Mouse (Mus musculus) induced T-regulatory cell, adult 2 months (primary cell): ENCODE measurements around the gene Cdyl.

Experiments used
- DNase-seq: peaks from one replicate; pipeline ENCODE4 v3.0.0-alpha.2; 2012; ENCODE audit warnings: low read depth

The Cdyl gene

DNA sequence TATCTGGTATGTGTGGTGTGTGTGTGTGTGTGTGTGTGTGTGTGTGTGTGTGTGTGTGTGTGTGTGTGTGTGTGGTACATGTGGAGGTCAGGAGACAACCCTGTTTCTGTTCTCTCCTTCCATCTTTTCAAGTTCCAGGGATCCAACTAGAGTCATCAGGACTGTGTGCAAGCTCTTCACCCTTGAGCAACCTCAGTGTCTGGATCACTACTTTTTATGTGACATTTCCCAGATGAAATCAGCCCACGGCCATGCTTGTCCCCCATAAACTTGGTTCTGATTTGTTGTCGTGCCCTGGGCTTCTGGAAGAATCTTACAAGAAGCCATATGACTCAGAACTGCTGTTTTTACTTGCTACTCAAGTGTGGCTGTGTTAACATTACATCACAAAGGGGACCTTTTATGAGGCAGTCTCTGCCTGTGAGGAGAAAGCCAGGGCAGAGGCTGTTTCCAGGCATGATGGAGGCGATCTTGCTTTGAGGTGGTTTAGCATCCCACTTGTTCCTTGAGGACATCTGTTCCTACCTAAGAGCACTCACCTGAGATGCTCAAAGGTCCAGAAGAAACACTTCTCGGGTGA lies at the start of gene Cdyl:
Gene Cdyl (plus strand): TSS at position 428 of the 580 bp plus-strand sequence.
- no peak for DNase-seq

- DNase-seq = no peak
Observed at GRCm38 (mm10) chr13:35610718-35611117, 48.9 kb upstream of the Cdyl start.

DNA sequence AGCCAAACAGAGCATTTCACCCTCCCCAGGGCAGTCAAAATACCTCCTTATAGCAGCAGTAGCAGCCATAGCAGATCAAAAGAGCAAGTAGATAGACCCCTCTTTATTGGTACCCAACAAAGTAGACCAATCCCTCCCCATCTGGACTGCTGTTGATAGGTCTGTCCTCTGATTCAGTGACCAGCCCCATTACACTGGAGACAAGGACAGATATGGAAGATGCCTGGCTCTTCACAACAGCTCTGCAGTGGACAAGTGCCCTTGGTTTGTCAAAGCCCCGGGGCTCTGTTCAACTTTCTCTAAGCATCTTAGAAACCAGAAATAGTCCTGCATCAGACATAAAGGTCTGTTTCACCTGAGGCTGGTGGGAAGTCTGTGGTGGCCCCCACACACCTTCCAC lies 47.1 kb upstream of the Cdyl start:
- DNase-seq = no peak

DNA sequence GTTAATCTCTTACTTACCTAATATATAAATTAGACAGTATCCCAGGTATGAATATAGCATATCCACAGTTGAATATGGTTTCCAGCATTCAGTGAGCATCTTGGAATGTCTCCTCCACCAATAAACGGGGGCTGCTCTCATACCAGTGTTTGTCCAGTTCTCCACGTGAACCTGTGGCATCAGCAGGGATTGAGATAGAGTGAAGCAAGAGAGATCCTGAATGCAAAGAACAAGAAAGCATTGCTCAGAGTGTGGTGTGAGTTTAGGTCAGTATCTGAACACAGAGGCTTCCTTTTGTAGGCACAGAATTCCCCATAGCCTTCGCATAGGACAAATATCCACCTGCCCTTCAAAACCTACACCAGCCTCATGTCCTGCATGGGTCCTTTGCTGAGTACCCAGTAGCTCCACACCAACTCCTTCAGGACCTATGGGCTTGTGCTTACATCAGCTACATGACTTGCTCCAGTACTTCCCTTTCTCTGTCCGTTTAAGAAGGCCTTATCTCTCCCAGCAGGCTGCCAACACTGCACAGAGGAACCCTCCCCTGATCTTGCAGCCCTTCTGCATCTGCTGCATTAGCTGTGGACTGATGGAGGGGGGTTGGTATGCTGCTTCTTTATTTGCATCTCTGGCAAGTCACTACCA lies 44.7 kb upstream of the Cdyl start:
- no peak for DNase-seq

DNA sequence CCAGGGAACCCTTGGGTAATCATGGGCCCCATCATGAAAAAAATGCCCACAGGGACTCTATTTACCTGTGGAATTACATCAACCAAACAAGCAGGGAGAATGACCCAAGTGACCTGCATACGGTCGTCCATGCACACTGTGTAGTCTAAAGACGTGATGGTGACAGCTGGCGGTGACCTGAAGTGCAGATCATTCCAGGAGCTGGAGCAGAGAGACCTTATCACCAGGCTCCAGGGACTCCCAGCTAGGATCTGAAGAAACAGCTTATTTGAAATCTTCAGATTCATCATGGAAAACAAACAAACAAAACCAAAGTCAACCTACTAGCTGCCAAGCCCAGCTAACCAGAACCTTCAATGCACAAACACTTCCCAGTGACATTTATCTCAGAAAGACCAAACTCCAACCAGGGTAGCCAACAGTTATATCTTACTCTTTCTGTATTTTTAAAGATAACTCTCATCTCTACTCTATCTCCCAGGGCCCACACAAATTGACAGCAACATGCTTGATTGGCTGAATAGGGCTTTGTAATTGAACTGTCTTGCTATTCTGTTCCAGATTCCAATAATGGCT lies 43.0 kb upstream of the Cdyl start:
- DNase-seq = no peak

GRCm38 (mm10) chr13:35619356-35619755 lies 40.3 kb upstream of the Cdyl start:
- DNase-seq = no peak

GRCm38 (mm10) chr13:35620756-35621155 lies 38.9 kb upstream of the Cdyl start:
- DNase-seq = no peak

GRCm38 (mm10) chr13:35624831-35625230 lies 34.8 kb upstream of the Cdyl start:
- DNase-seq = no peak

DNA sequence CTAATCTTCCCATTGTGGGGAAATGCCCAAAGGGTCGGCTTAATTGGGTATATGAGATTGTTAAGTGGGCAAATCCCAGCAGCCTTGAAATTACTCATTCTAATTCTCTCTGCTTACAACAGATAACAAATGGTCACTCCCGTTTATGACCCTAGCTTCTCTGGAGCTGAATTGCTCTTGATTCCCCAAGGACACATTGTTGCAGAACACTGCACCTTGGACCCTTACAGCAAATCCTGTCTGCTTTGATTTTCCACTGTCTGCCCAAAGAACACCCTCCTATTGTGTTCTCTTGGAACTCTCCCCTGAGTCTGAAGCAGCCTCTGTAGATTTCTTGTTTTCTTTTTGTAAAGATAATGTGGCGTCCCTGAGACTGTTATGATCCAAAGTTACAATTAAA lies 34.1 kb upstream of the Cdyl start:
- no peak for DNase-seq

- DNase-seq = no peak
Observed at GRCm38 (mm10) chr13:35627319-35627718, 32.3 kb upstream of the Cdyl start.

DNA sequence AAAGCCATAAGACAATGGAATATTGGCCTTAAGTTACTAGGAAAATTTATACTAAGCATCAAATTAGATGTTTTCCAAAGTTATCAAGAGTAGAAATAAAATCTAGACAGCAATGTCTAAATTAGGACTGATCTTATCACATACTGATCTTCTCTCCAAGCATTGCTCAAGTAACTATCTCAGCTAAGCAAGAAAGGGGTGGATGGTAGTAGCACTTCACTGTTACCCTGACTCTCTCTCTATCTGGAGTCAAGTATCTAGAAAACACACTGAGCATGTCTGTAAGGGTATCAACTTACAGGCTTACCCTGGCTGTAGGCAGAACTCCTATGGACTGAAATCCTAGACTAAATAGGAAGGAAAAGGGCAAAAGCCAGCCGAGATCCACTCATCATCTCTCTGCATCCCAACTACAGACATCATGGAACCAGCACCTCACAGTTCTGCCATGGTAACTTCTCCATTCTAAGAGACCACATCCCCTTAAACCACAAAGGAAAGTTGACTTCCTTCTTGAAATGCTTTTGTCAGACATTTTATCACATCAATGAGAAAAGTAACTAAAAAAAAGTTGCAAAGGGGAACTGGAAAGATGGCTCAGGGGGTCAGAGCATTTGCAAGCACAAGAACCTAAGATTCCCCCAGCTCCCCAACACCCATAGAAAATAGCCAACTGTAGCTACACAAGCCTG lies 12.4 kb upstream of the Cdyl start:
- no peak for DNase-seq

DNA sequence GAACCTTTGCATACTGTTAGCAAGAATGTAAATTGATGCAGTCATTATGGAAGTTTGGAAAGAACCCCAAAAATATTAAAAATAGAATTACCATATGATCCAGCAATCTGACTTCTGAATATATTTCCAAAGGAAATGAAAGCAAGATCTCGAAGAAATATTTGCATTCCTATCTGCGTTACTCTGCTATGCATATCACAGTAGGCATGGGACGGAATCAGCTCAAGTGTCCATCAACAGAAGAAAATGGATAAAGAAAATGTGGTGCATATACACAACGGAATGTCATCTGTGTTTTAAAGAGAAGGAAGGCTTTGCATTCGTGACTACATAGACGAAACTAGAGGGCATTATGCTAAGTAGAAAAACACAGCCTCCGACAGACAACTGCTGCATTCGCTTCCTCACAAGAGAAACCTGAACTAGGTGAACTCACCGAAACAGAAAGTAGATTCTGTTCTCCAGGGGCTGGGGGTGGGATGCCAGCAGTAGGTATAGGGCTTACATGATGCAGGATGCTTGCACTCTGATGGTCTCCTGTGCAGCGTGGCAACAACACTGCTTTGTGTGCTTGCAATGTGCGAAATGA lies 9.3 kb upstream of the Cdyl start:
- no peak for DNase-seq

DNA sequence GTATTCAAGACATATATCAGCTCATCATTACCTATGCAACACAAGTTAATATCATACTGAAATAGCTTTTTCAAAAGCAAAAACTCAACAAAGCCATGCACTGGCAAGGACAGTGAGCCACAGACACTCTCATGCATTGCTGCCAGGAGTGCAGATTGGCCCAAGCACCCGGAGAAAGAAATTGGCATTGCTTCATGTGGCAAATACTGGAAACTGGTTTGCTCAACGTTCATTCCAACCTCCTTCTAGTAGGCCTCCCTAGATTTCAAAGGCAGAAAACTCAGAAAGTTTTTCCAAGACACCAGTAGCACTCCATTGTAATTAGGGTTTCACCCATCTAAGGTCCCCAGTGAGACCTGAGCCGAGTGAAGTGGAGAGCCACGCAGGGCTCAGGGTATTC lies 6.8 kb upstream of the Cdyl start:
- DNase-seq = no peak

DNA sequence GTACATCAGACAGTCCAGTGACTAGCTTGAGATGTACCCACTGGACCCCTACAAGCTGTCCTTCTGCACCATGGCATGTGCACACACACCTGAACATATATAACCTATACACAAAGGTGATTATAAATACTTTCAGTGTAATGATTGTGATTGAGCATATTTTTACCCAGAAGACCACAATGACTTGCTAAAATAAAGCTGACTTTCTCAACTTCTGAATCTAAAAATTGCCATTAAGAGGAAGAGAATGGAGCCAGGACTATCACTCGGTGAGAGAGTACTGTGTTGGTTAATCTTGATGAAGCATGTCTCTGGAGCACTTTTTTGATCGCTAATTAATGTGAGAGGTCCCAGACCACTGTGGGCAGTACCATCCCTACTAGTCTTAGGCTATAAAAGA lies 2.8 kb upstream of the Cdyl start:
- DNase-seq = no peak

GRCm38 (mm10) chr13:35665456-35665855 lies 5.8 kb downstream of the Cdyl start:
- no peak for DNase-seq

GRCm38 (mm10) chr13:35669910-35670469 lies 10.4 kb downstream of the Cdyl start:
- no peak for DNase-seq

DNA sequence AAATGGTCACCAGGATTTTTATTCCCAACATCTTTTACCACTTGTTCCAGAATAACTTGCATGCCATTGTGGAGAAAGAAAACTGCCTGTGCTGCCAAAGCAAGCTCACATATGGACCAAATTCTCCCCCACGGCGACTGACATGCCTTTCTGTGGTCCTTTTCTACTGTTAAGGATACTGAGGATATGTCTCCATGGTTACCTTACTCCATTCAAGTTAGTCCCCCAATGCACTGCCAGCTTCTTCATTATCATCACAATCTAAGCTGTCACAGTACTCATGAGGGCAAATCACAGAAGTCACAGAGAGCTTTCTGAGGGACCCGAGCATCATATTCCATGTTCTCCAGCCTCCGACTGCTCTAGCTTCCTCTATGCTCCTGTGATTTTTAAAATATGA lies 11.2 kb downstream of the Cdyl start:
- DNase-seq = no peak

DNA sequence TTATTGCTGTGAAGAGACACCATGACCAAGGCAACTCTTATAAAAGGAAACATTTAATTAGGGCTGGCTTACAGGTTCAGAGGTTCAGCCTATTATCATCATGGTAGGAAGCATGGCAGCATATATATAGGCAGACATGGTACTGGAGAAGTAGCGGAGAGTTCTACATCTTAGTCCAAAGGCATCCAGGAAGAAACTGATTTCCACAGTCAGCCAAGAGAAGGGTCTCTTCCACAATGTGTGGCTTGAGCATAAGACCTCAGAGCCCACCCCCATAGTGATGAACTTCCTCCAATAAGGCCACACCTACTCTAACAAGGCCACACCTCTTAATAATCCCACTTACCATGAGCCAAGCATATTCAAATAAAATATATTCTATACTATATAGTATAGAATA lies 17.3 kb downstream of the Cdyl start:
- DNase-seq = no peak

DNA sequence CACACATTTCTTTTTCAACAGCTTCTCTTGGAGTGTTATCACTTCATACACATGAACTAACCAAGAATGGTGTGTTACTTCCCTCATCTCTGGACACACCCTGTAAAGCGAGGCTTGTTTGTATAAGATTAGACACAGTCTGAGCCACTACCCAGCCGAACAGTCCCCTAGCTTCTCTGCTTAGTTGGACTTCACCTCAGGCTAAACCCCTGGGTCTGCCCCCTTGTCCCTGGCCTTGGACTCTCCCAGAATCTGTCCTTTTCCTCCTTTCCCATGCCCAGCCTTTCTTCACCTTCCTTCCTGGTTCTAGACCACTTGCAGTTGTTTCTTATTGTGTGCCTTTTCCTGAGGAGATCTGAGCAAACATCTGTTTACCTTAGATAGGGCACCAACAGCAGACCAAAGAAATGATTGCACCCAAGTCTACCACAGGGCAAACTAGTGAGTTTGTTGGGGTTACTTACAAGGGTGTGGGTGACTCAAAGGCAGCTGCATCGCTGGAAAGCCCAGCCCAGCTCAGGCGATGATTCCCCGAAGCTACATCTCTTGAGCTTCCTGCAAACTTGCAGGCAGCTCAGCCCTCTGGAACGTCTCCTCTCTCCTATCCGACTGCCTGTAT lies 17.9 kb downstream of the Cdyl start:
- DNase-seq = no peak

- DNase-seq = no peak
Observed at GRCm38 (mm10) chr13:35678691-35679090, 19.1 kb downstream of the Cdyl start.

DNA sequence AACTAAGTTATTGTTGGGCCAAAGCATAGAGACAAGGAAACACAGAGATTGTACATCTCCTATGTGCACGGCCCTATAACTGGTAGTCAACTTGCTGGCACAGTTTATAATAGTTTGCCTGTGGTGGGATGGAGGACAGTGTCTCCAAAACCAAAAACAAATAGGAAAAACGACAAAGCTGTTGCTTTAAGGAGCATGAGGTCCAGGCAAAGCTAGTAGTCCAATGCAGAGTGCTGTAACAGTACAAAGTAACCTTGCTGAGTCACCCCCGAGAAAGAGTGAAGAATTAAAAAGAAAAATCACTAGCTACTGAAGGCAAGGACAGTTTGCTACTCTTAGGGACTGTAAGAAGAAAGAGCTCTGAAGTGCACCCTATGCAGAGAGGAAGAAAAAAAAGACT lies 21.7 kb downstream of the Cdyl start:
- DNase-seq = no peak

- DNase-seq = no peak
Observed at GRCm38 (mm10) chr13:35686273-35686672, 26.6 kb downstream of the Cdyl start.
